Mouse (Mus musculus) heart, postnatal 0 days (tissue): ENCODE measurements around the gene Hectd1. TPM values are rescaled to one million over a fixed set of nuclear protein-coding genes. Genes with fewer than 3 reads are reported as not detected.

Source experiments
- ATAC-seq: fragments of 200-750 bp; cut with Nextera tagmentation; 2 replicates; pipeline ENCODE4 v1.8.0; 2017; ENCODE audit warnings: low read depth, moderate number of reproducible peaks, moderate library complexity; ENCODE audit not compliant: insufficient read depth
- DNase-seq: peaks from one replicate; pipeline ENCODE4 v3.0.0-alpha.2; 2016; ENCODE audit warnings: low spot score
- H3K27ac ChIP-seq: fragments of 300-500 bp; sonication (generic); 2 replicates; pipeline ENCODE4 v1.5.1; 2014; ENCODE audit warnings: low read depth, mild to moderate bottlenecking
- H3K27me3 ChIP-seq: fragments of 300-500 bp; sonication (generic); 2 replicates; pipeline ENCODE4 v1.6.1; 2014; ENCODE audit warnings: low read length, mixed read lengths; ENCODE audit not compliant: control insufficient read depth, insufficient read depth
- H3K36me3 ChIP-seq: fragments of 300-500 bp; sonication (generic); replicated peaks from 2 replicates; pipeline ENCODE4 v1.6.1; 2014; ENCODE audit warnings: low read length, mixed read lengths; ENCODE audit not compliant: control insufficient read depth, insufficient read depth
- H3K4me1 ChIP-seq: fragments of 300-500 bp; sonication (generic); 2 replicates; pipeline ENCODE4 v1.6.1; 2014; ENCODE audit warnings: antibody characterized with exemption; ENCODE audit not compliant: control insufficient read depth, insufficient read depth
- H3K4me2 ChIP-seq: fragments of 300-500 bp; sonication (generic); 2 replicates; pipeline ENCODE4 v1.6.1; 2014; ENCODE audit warnings: low read depth, mild to moderate bottlenecking, low read length, moderate library complexity
- H3K4me3 ChIP-seq: fragments of 300-500 bp; sonication (generic); 2 replicates; pipeline ENCODE4 v1.5.1; 2014; ENCODE audit warnings: low read depth, low read length
- H3K9ac ChIP-seq: fragments of 300-500 bp; sonication (generic); replicated peaks from 2 replicates; pipeline ENCODE4 v1.6.1; 2014; ENCODE audit warnings: low read depth, low read length, mixed read lengths
- H3K9me3 ChIP-seq: fragments of 300-500 bp; sonication (generic); replicated peaks from 2 replicates; pipeline ENCODE4 v1.6.1; 2016; ENCODE audit warnings: low read length; ENCODE audit not compliant: control insufficient read depth
- CTCF ChIP-seq: IDR thresholded peaks from 2 replicates; pipeline ENCODE4 v1.5.1; 2016; ENCODE audit warnings: antibody characterized with exemption, control low read depth, low read depth
- EP300 ChIP-seq: IDR thresholded peaks from 2 replicates; pipeline ENCODE4 v1.6.1; 2016; ENCODE audit warnings: antibody characterized with exemption, low read depth
- WGBS: fragments of 180-500 bp; shearing (Covaris S2); extraction: QIAGEN DNeasy Blood & Tissue Kit; methylation state at CpG from one replicate; pipeline ENCODE4 v1.1.7; 2014; 5-methylcytosine and 5-hydroxymethylcytosine counted together
- polyA plus RNA-seq: library from polyadenylated mRNA; unstranded; fragments of >200 nt; fragmentation: Nextera tagmentation; extraction: Ambion mirVana; gene quantifications from 2 replicates; pipeline ENCODE4 v1.2.1, GENCODE M21; 2015
- total RNA-seq: library from RNA; depleted of rRNA; stranded (reverse); fragments of >200 nt; gene quantifications from 2 replicates; pipeline ENCODE4 v1.2.3, GENCODE M21; 2014; ENCODE audit warnings: low replicate concordance

The Hectd1 gene
- total and polyA plus RNA-seq, 2 experiments from 2014 or later: 27.1 to 71.1 TPM

DNA sequence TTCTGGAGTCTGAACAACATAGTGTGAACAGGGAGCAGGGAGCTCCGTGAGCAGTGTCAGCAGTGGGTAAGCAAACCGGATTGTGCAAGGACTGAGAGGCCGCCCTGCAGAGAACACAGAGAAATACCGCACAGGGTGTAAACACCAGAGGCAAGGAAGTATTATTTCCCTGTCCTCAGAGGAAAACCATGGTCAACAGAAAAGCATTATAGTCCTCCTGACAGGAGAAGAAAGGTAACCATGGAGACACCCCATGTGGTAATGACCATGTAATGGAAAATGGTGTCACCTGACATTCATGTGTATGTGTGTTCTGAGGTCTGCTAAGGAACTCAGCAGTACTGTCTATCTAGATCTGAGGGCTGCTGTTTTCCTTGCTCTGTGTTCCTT is 36.4 kb upstream of the Hectd1 start:
- H3K36me3 ChIP-seq: no peaks in the 10 kb centered on the region
- no peaks in the 10 kb centered on the region for H3K27me3 ChIP-seq
- ATAC-seq (peak; percentile 42), DNase-seq (peak; percentile 35)
- H3K4me1 ChIP-seq: peaks cover 19% of the 10 kb centered on the region
- peak overlapping the region; percentile 44 for H3K27ac ChIP-seq
- no peak overlapping the region for H3K4me3 ChIP-seq
- H3K9me3 ChIP-seq: no peaks in the 10 kb centered on the region
- H3K9ac ChIP-seq: no peak overlapping the region
- TF ChIP-seq CTCF: no peak
- TF ChIP-seq EP300: no peak
- 49% methylated on average over 4 of the region's 4 CpGs for WGBS
- no peak overlapping the region for H3K4me2 ChIP-seq

DNA sequence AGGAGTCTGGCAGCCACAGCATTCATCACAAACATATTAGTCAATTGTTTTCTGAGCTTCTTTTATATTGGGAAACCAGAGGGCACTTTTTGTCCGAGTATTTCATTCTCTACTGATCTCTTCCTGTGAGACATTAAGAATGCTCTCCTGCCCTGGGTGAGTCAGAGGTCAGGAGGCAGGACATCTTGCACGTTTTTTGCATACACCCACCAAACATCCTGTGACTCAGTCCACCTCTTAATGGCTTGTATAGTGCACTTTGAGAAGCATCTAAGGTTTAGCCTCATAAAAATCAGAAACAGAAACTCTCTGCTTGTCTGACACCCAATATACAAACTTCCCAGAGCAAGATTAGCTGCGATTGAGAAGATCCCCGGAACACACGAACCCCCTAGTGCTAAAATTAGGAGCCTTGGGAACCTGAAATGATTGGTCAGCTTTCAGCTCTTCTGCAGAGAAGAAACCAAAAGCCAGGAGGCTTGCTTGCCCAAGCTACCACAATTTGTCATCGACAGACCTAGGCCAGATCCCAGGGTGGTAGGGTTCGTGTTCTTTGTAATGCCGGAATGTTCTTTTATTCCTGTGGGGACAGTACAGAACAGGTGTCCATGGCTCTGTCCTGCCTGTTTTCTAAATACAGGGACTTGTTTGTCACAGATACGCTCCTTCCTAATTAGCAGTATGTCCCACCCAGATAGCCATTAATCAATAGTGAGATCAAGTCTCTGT is 35.9 kb upstream of the Hectd1 start:
- peak; percentile 52; the same call in 1 of the 2 replicates for ATAC-seq
- Histone ChIP-seq H3K27ac (peak overlapping the region; percentile 46; the same call in 1 of the 2 replicates), H3K27me3 (no peaks in the 10 kb centered on the region), H3K4me2 (0 out of 2 replicates have a peak overlapping the region, but pooled peaks have one; percentile 2), H3K36me3 (no peaks in the 10 kb centered on the region), H3K4me1 (peaks cover 19% of the 10 kb centered on the region), H3K4me3 (no peak overlapping the region), H3K9ac (no peak overlapping the region), H3K9me3 (no peaks in the 10 kb centered on the region)
- DNase-seq: peak; percentile 38
- 46% methylated on average over 9 of the region's 9 CpGs for WGBS
- TF ChIP-seq CTCF (no peak), EP300 (no peak)

DNA sequence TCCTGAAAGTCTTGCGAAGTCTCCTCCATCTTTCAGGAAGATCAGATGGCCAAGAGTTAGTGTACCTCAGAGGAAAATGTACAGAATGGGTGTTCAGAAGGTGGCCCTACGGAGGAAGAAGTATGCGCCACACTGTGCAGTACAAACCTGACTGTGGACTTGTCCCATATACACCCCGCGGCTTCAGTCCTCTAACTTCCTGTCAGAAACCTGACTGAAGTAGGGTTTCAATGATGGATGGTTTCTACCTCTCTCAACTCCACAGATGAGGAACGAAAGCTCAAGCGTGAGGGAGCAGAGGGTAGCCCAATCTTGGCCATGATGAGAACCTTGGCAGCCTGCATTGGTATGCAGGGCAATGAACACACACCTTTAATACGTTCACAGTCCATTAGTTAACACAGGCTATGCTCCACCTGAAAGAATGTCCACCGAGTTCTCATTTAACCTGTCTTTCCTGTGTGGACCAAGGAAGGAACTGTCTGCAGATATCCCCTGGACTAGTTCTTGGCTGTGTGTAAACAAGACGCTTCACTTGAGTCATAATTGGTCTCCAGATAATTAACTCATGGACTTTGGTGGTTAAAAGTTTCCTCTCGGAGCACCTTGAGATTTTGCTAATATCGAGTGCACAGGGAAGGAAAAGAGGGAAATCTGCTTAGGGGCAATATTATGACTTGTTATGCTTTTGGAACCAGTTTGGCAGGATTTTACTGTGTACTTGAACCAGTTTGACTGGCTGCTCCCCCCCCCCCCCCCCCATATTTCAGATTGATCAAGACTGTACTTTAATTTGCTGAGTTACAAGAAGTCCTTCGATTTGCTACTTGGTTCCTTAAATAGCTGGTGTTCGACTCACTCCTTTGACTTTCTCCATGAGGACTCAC is 34.0 kb upstream of the Hectd1 start:
- Histone ChIP-seq H3K4me2 (no peak overlapping the region), H3K9me3 (no peaks in the 10 kb centered on the region), H3K36me3 (no peaks in the 10 kb centered on the region), H3K27ac (no peak overlapping the region), H3K4me1 (peaks cover 19% of the 10 kb centered on the region), H3K27me3 (no peaks in the 10 kb centered on the region), H3K4me3 (no peak overlapping the region), H3K9ac (no peak overlapping the region)
- ATAC-seq (no peak), DNase-seq (no peak)
- 89% methylated on average over 14 of the region's 14 CpGs for WGBS
- TF ChIP-seq EP300 (no peak), CTCF (no peak)

DNA sequence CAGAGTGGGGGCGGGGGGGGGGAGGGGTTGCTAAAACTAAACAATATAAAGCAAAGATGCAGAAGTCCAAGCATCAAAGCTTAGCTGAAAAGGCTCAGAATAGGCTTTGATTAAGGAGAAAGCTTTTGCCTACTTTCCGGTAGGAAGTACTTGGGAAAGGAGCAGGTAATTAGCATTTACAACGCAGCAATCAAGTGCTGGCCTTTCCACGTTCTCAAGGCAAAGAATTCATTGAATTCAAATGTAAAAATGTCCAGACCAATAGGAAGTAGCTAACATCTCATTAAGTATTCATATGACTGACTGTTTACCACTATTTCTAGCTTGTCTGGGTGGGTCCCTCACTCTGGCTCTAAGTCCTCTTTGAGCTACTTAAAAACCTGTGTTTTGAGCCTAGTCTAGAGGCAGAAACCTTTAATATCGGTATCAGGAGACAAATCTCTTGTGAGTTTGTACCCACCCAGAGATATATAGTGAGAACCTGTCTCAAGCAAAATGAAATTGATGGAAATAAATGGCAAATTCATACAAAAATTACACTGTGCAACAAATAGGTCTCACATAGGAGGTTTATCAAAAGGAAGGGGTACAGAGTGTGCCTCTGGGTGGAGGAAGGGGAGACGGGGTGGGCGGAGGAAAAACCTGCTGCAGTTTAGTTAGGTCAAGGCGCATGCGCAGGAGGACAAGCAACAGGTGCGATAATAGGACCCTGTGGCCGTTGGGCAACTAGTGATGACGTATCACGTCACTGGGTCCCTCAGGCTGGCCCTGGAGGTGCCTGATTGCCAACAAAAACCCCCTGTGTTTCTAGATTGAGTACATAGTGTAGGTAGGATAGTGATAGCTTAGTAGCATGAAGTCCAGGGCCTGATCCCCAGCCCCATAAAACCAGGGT is 29.0 kb upstream of the Hectd1 start:
- Histone ChIP-seq H3K27ac (no peak overlapping the region), H3K4me1 (no peaks in the 10 kb centered on the region), H3K4me3 (no peak overlapping the region), H3K36me3 (no peaks in the 10 kb centered on the region), H3K27me3 (no peaks in the 10 kb centered on the region), H3K9ac (no peak overlapping the region), H3K4me2 (no peak overlapping the region), H3K9me3 (no peaks in the 10 kb centered on the region)
- 73% methylated on average over 13 of the region's 13 CpGs for WGBS
- TF ChIP-seq CTCF (no peak), EP300 (no peak)
- ATAC-seq (no peak), DNase-seq (no peak)

DNA sequence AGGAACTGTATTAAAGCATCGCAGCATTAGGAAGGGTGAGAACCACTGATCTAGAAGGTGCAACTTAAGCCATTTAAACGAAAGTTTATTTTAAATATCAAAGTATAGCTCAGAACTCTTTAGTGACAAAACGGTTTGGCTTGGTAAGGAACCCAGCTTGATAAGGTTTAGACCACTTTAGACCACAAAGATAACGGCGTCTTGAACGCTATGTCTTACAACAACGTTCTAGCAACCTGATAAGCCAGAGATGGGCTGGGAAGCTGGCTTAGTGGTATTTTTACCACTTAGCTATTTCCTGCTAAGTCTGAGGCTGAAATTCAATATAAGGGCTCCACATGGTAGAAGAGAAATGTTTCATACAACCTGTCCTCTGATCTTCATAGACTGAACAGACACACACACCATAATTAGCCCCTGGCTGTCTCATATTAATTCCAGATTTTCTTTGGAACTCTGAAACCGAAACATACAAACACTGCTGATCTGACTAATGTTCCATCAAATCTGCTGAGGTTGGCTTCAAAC is 27.5 kb upstream of the Hectd1 start:
- H3K4me1 ChIP-seq: no peaks in the 10 kb centered on the region
- no peak overlapping the region for H3K4me2 ChIP-seq
- H3K4me3 ChIP-seq: no peak overlapping the region
- 44% methylated on average over 8 of the region's 8 CpGs for WGBS
- H3K27ac ChIP-seq: no peak overlapping the region
- H3K9ac ChIP-seq: no peak overlapping the region
- no peaks in the 10 kb centered on the region for H3K9me3 ChIP-seq
- TF ChIP-seq EP300 (no peak), CTCF (no peak)
- H3K27me3 ChIP-seq: no peaks in the 10 kb centered on the region
- H3K36me3 ChIP-seq: no peaks in the 10 kb centered on the region
- no peak for ATAC-seq
- DNase-seq: no peak
